Mouse (Mus musculus) layer of hippocampus, adult 9-11 months (tissue): Measurements from ENCODE around the gene Fntb.

Experiments used
- DNase-seq: peaks from one replicate; pipeline ENCODE4 v3.0.0; 2022

Fntb gene

GRCm38 (mm10) chr12:76961932-76962891 lies 196.8 kb downstream of the Fntb start, which contains the start of gene Max:
TSS of gene Max (minus strand) at chr12:76962201.
- DNase-seq: peak; percentile 100

GRCm38 (mm10) chr12:76965089-76965488 lies 199.7 kb downstream of the Fntb start:
- no peak for DNase-seq

- no peak for DNase-seq
These were observed 200.5 kb downstream of the Fntb start for GRCm38 (mm10) chr12:76965876-76966275.
